Mouse (Mus musculus): Measurements from ENCODE around the gene Smndc1.
"Not testable (repeated sequence)": the region's sequence is repeated elsewhere in the genome, so short reads cannot be mapped to it uniquely, and the experiment has no call there.

Gene Smndc1

DNA sequence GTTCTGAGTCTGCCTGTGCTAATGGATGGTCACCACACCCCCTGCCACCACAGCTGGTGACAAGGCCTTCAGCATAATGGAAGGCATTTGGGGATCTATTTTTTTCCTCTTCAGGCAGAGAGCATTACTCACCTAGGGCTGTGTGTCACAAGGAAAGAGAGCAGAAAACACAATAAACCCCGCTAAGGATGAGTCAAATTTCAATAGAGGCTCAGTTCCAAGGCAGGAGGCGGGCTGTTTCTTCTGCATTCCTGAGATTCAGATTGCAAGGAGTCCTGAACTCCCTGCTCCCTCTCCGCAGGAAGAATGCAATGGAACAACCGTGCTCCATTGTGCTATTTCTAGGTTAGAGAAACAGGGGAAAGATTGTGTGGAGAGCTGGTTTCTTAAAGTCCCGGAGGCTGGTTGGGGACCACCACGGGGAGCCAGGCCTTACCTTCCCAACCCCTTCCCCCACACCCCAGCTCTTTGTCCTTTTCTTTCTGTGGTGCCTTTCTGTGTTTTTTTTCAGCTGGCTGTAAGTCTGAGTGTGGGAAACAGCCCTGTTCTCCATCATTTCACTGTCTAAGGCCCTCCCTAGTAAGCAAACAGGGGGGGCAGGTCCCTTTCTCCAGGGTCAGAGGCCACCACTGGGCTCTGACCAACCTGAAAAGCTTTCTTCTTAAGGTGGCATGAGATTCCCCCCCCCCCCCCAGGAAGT, 21.9 kb upstream of the Smndc1 start:
- peak in 1 of 2 experiments; percentile 51 for DNase-seq (ENCODE audit: low spot score in 2 of 2)

GRCm38 (mm10) chr19:53409663-53410307, 19.4 kb upstream of the Smndc1 start:
- DNase-seq (ENCODE audit: low spot score in 2 of 2) = no peak

GRCm38 (mm10) chr19:53408398-53408797, 18.0 kb upstream of the Smndc1 start:
- no peak for DNase-seq (ENCODE audit: low spot score in 2 of 2)

- no peak for DNase-seq (ENCODE audit: low spot score in 2 of 2)
Observed at GRCm38 (mm10) chr19:53407350-53407749, 17.0 kb upstream of the Smndc1 start.

- DNase-seq (ENCODE audit: low spot score in 2 of 2) = no peak
Observed at GRCm38 (mm10) chr19:53405810-53406209, 15.4 kb upstream of the Smndc1 start.

DNA sequence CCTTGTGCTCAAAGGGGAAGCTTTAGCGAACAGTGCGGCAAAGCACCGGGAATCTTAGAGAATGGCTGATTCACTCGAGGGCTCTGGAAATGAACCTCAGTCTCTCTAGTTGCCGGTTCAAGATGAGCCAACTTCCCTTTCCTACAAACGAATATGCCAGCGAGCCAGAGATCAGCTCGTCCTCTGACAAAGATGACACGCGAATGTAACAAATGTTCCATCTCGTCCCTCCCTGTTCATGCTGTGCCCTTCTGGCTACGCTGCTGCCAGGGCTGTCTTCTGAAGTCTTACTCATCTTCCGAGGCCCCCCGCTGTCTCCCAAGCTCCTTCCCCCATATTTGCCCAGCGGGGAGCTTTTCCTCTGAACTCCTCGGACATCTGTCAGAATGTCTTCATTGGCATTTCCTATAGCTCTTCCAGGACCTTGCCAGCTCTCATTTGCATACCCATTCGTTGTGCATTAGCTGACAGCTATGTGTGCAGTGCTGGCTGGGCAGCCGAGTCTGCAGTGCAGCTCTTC, 14.5 kb upstream of the Smndc1 start:
- no peak for DNase-seq (ENCODE audit: low spot score in 2 of 2)

GRCm38 (mm10) chr19:53404219-53404836, 13.9 kb upstream of the Smndc1 start:
- no peak for DNase-seq (ENCODE audit: low spot score in 2 of 2)

DNA sequence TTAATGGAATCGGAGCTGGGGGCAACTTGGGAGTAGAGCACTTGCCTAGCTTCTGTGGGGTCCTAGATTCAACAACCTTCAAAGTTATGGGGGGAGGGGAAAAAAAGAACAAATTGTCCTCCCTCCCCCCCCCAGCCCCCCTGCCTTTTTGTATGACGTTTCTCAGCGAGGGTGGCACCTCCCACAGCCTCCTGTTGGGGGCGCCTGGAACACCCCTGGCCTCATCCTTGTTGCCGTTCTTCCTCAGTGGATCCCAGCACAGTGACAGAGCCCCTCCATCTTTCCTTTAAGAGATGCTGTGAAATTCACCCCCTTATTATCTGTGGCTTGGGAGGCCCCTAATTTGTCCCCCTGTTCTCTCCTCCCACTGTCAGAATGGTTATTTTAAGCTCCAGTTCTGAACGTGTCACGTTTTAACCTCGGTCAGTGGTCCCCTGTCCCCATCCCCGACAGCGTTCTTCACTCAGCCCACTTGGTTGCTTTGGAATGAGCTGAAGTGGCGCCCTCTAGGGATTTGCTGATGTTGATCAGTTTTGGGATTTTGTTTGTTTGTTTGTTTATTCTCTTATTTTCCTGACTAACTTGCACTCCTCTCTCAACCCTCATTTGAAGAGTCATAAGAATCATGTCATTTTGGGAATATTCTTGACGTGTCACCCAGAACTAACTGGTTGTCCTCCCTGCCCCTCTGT, 12.5 kb upstream of the Smndc1 start:
- DNase-seq (ENCODE audit: low spot score in 2 of 2) = no peak

GRCm38 (mm10) chr19:53400332-53401110, 10.1 kb upstream of the Smndc1 start:
- DNase-seq (ENCODE audit: low spot score in 2 of 2) = no peak

DNA sequence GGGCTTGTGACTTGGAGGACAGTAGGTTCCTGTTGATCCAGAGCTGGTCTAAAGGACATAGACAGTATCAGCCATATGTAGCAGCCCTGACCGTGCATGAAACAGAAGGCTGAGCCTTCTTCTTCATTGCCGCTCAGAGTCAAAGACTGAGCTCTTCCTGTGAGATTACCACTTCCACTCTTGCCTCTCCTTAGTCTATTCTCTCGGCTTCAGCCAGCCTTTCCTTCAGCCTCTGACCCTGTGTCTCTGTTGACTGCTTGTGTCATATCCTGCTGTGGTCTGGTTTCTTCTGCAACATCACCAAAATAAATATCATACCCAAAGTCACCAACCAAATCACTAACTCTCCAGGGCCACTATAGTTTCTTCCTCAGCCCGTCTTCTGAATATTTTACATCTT, 8.8 kb upstream of the Smndc1 start:
- DNase-seq (ENCODE audit: low spot score in 2 of 2) = no peak

- no peak for DNase-seq (ENCODE audit: low spot score in 2 of 2)
Observed at GRCm38 (mm10) chr19:53397451-53398233, 7.3 kb upstream of the Smndc1 start.

DNA sequence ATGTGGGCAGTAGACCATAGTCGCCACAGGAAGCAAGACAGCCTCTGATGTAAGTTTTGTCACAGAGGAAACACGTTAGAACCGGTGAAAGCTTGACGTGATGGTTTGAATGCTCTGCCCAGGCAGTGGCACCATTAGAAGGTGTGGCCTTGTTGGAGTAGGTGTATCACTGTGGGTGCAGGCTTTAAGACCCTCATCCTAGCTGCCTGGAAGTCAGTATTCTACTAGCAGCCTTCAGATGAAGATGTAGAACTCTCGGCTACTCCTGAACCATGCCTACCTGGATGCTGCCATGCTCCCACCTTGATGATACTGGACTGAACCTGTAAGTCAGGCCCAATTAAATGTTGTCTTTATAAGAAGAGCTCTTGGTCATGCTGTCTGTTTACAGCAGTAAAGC, 5.4 kb upstream of the Smndc1 start:
- not testable (repeated sequence) for DNase-seq (ENCODE audit: low spot score in 2 of 2)

DNA sequence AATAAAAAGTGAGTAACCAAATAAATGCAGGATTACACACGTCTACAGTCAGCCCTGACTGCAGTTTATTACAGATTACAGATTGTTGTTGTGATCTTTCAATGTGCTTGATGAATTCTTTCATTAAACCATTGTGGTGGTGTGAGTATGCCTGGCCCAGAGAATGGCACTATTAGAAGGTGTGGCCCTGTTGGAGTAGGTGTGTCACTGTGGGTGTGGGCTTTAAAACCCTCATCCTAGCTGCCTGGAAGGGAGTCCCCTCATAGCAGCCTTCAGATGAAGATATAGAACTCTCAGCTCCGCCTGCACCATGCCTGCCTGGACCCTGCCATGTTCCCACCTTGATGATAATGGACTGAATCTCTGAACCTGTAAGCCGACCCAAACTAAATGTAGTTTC, 4.6 kb upstream of the Smndc1 start:
- not testable (repeated sequence) for DNase-seq (ENCODE audit: low spot score in 2 of 2)

DNA sequence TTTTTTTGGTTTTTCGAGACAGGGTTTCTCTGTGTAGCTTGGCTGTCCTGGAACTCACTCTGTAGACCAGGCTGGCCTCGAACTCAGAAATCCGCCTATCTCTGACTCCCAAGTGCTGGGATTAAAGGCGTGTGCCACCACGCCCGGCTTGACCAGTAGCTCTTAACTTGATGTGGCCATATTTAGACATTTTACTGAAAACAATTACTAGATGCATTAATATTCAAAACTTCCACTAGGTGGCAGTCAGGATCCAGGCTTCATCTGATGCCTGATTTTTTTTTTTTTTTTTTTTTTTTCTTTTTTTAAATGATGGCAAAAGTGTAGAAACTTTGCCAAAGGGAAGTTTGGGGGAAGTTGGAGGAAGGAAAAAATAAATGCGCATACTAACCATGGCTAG, 4.2 kb upstream of the Smndc1 start:
- DNase-seq (ENCODE audit: low spot score in 2 of 2) = peak in 1 of 2 experiments; percentile 17

DNA sequence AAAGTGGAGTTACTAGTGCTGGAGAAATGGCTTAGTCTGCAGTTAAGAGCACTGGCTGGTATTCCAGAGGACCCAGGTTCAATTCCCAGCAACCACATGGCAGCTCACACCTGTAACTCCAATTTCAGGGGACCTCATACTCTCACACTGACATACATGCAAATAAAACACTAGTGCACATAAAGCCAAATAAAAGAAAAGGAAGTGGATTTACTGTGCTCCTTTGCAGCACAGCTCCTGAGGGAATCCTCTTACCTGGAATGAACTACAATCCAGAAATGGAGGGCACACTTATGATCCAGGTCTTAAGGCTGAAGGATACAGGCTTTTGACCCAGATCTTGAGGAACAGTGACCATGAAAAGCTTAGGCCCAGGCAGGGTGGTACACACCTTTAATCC, 3.3 kb upstream of the Smndc1 start:
- DNase-seq (ENCODE audit: low spot score in 2 of 2) = no peak

- no peak for DNase-seq (ENCODE audit: low spot score in 2 of 2)
Observed at GRCm38 (mm10) chr19:53392781-53393343, 2.5 kb upstream of the Smndc1 start.

GRCm38 (mm10) chr19:53391787-53392186, 1.4 kb upstream of the Smndc1 start:
- no peak for DNase-seq (ENCODE audit: low spot score in 2 of 2)

DNA sequence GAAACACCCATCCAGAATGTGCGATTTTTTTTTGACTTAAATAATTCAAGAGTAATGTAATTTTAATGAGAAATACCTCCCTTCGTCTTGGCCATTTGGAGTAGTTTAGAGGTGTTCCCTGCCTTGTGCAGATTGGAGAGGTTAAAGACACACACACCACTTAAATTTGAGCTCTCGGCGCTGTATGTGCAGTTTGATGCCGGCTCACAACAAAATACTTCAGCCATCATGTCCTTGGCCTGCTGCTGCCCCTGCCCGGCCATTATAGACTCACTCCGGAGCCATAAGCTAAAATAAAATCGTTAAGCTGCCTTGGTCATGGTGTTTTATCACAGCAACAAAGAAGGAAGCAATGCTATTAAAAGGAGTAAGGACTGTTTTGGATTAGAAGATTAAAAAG, 1.0 kb upstream of the Smndc1 start:
- DNase-seq (ENCODE audit: low spot score in 2 of 2) = no peak

- DNase-seq (ENCODE audit: low spot score in 2 of 2) = peak; percentile 64 to 70
Observed at GRCm38 (mm10) chr19:53389851-53390431, 437 bp downstream of the Smndc1 start.

- no peak for DNase-seq (ENCODE audit: low spot score in 2 of 2)
Observed at GRCm38 (mm10) chr19:53389417-53389816, 961 bp downstream of the Smndc1 start.

Data from frontal cortex, postnatal 36 days (tissue).